ENCODE assay signal across 9 mouse cellular contexts in genomic region chr7:110265796-110266195, GRCm38 (mm10). TPM values are rescaled to one million over a fixed set of nuclear protein-coding genes. Genes with fewer than 3 reads are reported as not detected.
DNase-seq lines count a peak whose midpoint lies in the region; ATAC-seq and TF ChIP-seq lines count a peak whose summit lies in the region.
"Had no signal": no experiment of that assay in that cellular context is flagged by ENCODE, and none has a peak within 500 bp of the region (broad histone marks: within the 10 kb centered on the region; RNA-seq: fewer than 3 reads in every experiment).

No protein-coding gene starts in this region.

- H3K27ac ChIP-seq in embryonic fibroblast, embryonic 13.5 days (ENCODE audit: insufficient read depth, low read length), result no peak overlapping the region
- no peak overlapping the region for H3K27ac ChIP-seq in stomach, postnatal 0 days (replicated peaks)
- H3K27ac ChIP-seq: neural tube, embryonic 13.5 days had no signal

- peaks cover 4% of the 10 kb centered on the region; the same call in 1 of the 2 replicates for H3K4me1 ChIP-seq in embryonic fibroblast, embryonic 13.5 days (ENCODE audit: control insufficient read depth, insufficient read depth, low read length)
- no peaks in the 10 kb centered on the region for H3K4me1 ChIP-seq in stomach, postnatal 0 days (replicated peaks; ENCODE audit: control insufficient read depth, insufficient read depth)
- H3K4me1 ChIP-seq: neural tube, embryonic 13.5 days had no signal

- WGBS in stomach, postnatal 0 days, result 27% methylated on average over 7 of the region's 7 CpGs

- TF ChIP-seq CTCF in embryonic fibroblast, embryonic 13.5 days (IDR thresholded peaks at IDR 0.05; ENCODE audit: borderline replicate concordance, insufficient read depth, low read length), result peak; percentile 92
- peak; percentile 98 for TF ChIP-seq CTCF in stomach, postnatal 0 days (IDR thresholded peaks at IDR 0.05; ENCODE audit: low read depth)

- no peaks in the 10 kb centered on the region for H3K9me3 ChIP-seq in stomach, postnatal 0 days (ENCODE audit: control insufficient read depth, low read length)
- H3K9me3 ChIP-seq: neural tube, embryonic 13.5 days had no signal

- H3K4me2 ChIP-seq in stomach, postnatal 0 days (replicated peaks; ENCODE audit: low read depth), result no peak overlapping the region
- H3K4me2 ChIP-seq: neural tube, embryonic 13.5 days had no signal

- H3K36me3 ChIP-seq in stomach, postnatal 0 days (ENCODE audit: control insufficient read depth, insufficient read depth, low read length), result peaks cover 3% of the 10 kb centered on the region; the same call in 1 of the 2 replicates
- H3K36me3 ChIP-seq: neural tube, embryonic 13.5 days had no signal

- no peaks in the 10 kb centered on the region for H3K27me3 ChIP-seq in stomach, postnatal 0 days (ENCODE audit: control insufficient read depth, insufficient read depth, low read length)
- H3K27me3 ChIP-seq: neural tube, embryonic 13.5 days had no signal

- no peak overlapping the region for H3K4me3 ChIP-seq in embryonic fibroblast, embryonic 13.5 days (ENCODE audit: insufficient read depth, low read length)
- no peak overlapping the region for H3K4me3 ChIP-seq in stomach, postnatal 0 days (ENCODE audit: low read depth, low read length)
- H3K4me3 ChIP-seq: neural tube, embryonic 13.5 days had no signal

- TF ChIP-seq EP300 in stomach, postnatal 0 days (optimal IDR thresholded peaks at IDR 0.05), result no peak

- no peak for ATAC-seq in frontal cortex, adult (ENCODE audit: low TSS enrichment)
- peak; percentile 91 for ATAC-seq in monocyte, adult 5-6 weeks (replicated peaks; ENCODE audit: insufficient number of reproducible peaks, low FRiP score, low TSS enrichment, poor library complexity, severe bottlenecking)
- ATAC-seq in stomach, postnatal 0 days (ENCODE audit: low FRiP score, low TSS enrichment), result peak; percentile 42; the same call in 1 of the 2 replicates

- no peak overlapping the region for H3K9ac ChIP-seq in stomach, postnatal 0 days (ENCODE audit: low read length)
- H3K9ac ChIP-seq: neural tube, embryonic 13.5 days had no signal

- no peak for TF ChIP-seq POLR2A in embryonic fibroblast, embryonic 13.5 days (IDR thresholded peaks at IDR 0.05; ENCODE audit: low read depth, low read length)

- intact Hi-C loops in left cerebral cortex, postnatal 10 days (cut with DNase I), result loop anchor here (2.0 kb wide), 1 partner anchor 101 kb away; no protein-coding TSS in a partner anchor

- peak; percentile 49 to 89 for DNase-seq in frontal cortex, adult 2 months (ENCODE audit: extremely low spot score in 1 of 2, low spot score in 1 of 2)
- peak; percentile 92 to 96 for DNase-seq in adrenal gland, postnatal 36 days
- peak; percentile 56 for DNase-seq in hindlimb bud, embryonic 11.5 days (ENCODE audit: extremely low spot score, low read depth, low spot score)
- peak; percentile 28 to 90 for DNase-seq in left cerebral cortex, postnatal 10 days (ENCODE audit: extremely low spot score in 1 of 2, low spot score in 2 of 2)
- DNase-seq in stomach, postnatal 0 days (ENCODE audit: low spot score), result peak; percentile 90

RNA-seq across cellular contexts. Expression of gene Swap70, which starts 44.3 kb away (rescaled TPM):
- 11.8 and 12.0 TPM in 2 replicates for polyA plus RNA-seq in frontal cortex, adult 2 months (2012; rRNA removed)
- total RNA-seq in adrenal gland, postnatal 36 days (2021), result 10 to 100 TPM; 16.0 to 20.4 TPM
- 47.3 and 50.1 TPM in 2 replicates for polyA plus RNA-seq in embryonic fibroblast, embryonic 13.5 days (2011; ENCODE audit: insufficient read length, low read depth, missing spikeins)
- total RNA-seq in left cerebral cortex, postnatal 10 days (2021), result 10 to 100 TPM; 10.9 to 11.5 TPM
- 76.0 to 118 TPM (median 83.2 TPM) in 3 replicates for total RNA-seq in monocyte, adult 5-6 weeks (2017)
- polyA plus RNA-seq in stomach, postnatal 0 days (2015; fragmentation: Nextera tagmentation; extraction: Ambion mirVana), result 10.7 and 10.8 TPM in 2 replicates
